Mouse (Mus musculus) kidney, adult 11 months (tissue): ENCODE measurements at regions not wholly inside any gene's neighbourhood (a gene's known extent, or its start where the extent isn't known, plus 50 kb on each side); places are given as distances from the start of the nearest gene placed in this dataset.

Source experiments
- DNase-seq: peaks from one replicate; pipeline ENCODE4 v3.0.0; 2022

- DNase-seq = no peak
These were observed 177.0 kb downstream of the Rps12 start for GRCm38 (mm10) chr10:23610046-23610445.

- DNase-seq = no peak
These were observed 177.7 kb downstream of the Rps12 start for GRCm38 (mm10) chr10:23609270-23609914.

DNA sequence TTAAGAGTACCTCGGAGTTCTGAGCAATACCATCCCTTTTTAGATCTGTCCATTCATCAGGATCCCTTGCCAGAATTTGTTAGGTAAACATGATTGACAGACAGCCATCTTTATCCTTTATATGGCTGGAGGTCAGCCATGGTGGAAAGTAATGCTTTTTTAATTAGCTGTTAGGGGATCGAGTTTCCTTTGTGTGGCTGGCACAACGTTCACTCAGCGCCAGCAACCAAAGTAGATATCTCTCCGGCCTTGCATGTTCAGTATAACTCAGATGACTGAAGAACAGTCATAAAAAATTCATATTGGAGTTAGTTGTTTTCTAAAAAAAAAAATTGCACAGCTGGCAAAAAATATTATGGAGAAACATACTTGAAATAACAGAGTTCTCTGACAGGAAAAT is 186.4 kb downstream of the Rps12 start:
- no peak for DNase-seq

- DNase-seq = no peak
These were observed 191.5 kb downstream of the Rps12 start for GRCm38 (mm10) chr10:23595541-23595940.

GRCm38 (mm10) chr10:23580230-23580629 is 206.8 kb downstream of the Rps12 start:
- no peak for DNase-seq

- DNase-seq = peak; percentile 14
These were observed 216.1 kb downstream of the Rps12 start for GRCm38 (mm10) chr10:23571013-23571412.

DNA sequence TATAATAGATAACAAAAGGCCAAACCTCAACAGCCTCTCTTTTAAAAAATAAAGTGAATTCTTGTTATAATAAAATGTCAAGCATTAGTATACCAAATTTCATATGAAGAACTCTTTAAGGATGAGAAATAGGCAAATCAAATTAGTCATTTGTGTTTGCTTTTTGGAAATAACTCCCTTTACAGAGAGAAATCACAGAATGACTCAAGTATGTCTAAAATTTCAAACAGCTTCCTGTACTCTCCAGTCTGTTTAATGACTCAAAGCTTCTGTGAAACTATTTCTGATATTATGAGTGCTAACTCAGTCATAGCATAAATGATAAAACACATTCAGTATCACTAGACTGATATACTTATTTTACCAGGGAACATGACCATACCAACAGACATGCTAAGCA is 217.7 kb downstream of the Rps12 start:
- no peak for DNase-seq

- no peak for DNase-seq
These were observed 211.8 kb upstream of the Eya4 start for GRCm38 (mm10) chr10:23562273-23562885.

- no peak for DNase-seq
These were observed 209.5 kb upstream of the Eya4 start for GRCm38 (mm10) chr10:23559980-23560658.

GRCm38 (mm10) chr10:23557828-23558227 is 207.2 kb upstream of the Eya4 start:
- no peak for DNase-seq

DNA sequence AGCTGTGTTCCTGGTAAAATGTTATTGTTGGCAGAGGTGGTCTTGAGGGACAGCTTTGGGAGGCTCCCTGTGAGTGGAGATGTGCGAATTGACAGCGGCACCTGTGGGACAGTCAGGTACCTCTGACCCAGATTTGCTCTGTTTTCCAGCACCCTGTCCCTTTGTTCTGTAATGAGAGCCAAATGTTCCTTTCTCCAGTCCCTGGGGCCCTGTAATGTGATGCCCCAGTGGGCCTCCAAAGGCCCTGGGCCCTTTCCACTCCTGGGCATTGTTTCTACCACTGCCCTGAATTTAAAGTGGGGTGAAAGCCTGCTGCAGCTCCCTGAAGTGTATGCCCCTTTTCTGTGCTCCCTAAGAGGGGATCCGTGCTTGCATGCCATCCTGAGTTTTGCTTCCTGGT is 198.6 kb upstream of the Eya4 start:
- DNase-seq = no peak

GRCm38 (mm10) chr10:23548322-23548721 is 197.7 kb upstream of the Eya4 start:
- DNase-seq = no peak

GRCm38 (mm10) chr10:23542712-23543111 is 192.1 kb upstream of the Eya4 start:
- no peak for DNase-seq

DNA sequence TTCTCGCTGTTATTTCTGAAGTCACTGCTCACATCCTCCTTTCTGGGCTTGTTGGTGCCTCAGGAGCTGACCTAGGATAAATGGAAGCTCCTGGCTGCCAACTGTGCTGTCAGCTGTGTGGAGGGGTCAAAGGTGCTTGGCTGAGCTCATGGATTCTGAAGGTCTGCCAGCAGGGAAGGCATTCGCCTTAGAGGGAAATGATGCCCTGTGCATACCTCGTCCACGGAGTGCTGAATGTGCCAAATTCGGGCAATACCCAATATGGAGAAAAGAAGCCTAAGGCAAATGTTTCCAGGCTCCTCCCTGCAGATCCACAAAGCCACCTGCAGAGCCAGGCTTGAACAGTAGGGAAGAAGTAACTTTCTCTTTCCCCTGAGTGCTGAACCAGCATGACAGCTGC is 191.3 kb upstream of the Eya4 start:
- DNase-seq = peak; percentile 72

- no peak for DNase-seq
These were observed 184.1 kb upstream of the Eya4 start for GRCm38 (mm10) chr10:23534636-23535035.

GRCm38 (mm10) chr10:23531964-23532758 is 181.6 kb upstream of the Eya4 start:
- DNase-seq = no peak

DNA sequence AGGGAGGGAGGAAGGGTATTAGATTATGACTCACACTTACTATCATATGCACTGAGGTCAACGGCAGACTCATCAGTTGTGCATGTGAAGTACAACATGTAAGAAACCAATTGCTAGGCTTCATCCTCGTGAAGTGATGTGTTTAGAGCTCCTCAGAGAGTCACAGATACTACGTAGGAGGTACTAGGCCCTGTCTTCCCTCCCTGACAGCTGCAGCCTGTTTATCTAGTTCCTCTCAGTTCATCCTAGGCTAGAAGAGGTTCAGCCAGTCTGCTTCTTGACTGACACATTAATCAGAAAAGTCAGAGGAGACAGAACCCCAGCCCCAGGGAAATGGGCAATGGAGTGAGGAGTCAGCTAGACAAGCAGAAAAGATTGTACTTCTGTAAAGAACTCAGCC is 180.1 kb upstream of the Eya4 start:
- DNase-seq = no peak

- no peak for DNase-seq
These were observed 176.2 kb upstream of the Eya4 start for GRCm38 (mm10) chr10:23526796-23527195.

- DNase-seq = no peak
These were observed 172.1 kb upstream of the Eya4 start for GRCm38 (mm10) chr10:23522664-23523063.

DNA sequence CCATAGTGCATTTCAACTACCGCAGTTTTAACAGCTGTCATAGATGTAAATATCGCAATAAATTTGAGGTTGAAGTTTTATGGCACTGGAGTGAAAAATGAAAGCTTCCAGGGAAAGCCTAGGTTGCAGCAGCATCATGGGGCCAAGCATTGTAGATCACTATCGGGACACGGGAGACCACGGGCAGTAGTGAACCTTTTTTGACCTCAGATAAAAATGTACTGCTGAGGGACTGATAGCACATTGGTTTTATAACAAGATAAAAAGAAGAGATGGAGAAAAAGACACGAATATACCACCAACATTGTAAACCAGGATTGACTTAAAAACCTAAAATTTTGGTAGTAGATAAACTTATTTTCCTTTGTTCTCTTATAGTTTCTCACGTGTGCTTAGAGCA is 143.1 kb upstream of the Eya4 start:
- no peak for DNase-seq

DNA sequence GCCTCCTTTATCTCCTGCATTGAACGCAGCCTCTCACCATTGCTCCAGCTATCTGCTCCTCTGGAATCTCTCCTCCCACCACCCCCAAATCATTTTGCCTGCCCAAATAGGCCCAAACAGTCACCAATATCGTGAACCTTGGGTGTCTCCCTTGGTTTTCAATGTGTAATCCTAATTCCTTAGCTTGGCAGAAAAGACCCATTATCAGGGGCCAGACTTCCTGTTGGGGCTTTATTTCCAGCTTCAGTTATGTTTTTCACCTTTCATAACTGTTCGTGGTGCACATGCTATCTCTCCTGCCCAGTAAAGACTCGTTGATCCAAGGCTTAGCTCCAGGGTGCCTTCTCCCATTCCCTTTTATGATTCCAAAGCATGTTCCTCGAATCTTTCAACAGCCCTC is 142.4 kb upstream of the Eya4 start:
- DNase-seq = no peak

- DNase-seq = no peak
These were observed 138.4 kb upstream of the Eya4 start for GRCm38 (mm10) chr10:23488996-23489395.

- no peak for DNase-seq
These were observed 129.9 kb upstream of the Eya4 start for GRCm38 (mm10) chr10:23480474-23480873.

GRCm38 (mm10) chr10:23478902-23479301 is 128.3 kb upstream of the Eya4 start:
- no peak for DNase-seq
